Mouse (Mus musculus) kidney, adult 2 months (tissue): ENCODE data around the gene Cox15. TPM values are rescaled to one million over a fixed set of nuclear protein-coding genes. Genes with fewer than 3 reads are reported as not detected.

ENCODE experiments used
- DNase-seq: peaks from one replicate; pipeline ENCODE4 v3.0.0; 2021
- H3K27ac ChIP-seq: fragments of 200-500 bp; 2 replicates; pipeline ENCODE4 v1.5.1; 2012; ENCODE audit warnings: low read depth, low read length, control low read depth, inconsistent platforms; ENCODE audit not compliant: insufficient read depth
- H3K27me3 ChIP-seq: fragments of 200-500 bp; replicated peaks from 2 replicates; pipeline ENCODE4 v1.6.1; 2012; ENCODE audit warnings: mild to moderate bottlenecking, moderate library complexity, low read length, inconsistent platforms; ENCODE audit not compliant: control insufficient read depth, insufficient read depth
- H3K36me3 ChIP-seq: fragments of 200-500 bp; 2 replicates; pipeline ENCODE4 v1.6.1; 2012; ENCODE audit warnings: mild to moderate bottlenecking, moderate library complexity, low read length, inconsistent platforms; ENCODE audit not compliant: control insufficient read depth, insufficient read depth
- H3K4me1 ChIP-seq: fragments of 200-500 bp; 2 replicates; pipeline ENCODE4 v1.6.1; 2011; ENCODE audit warnings: low read length; ENCODE audit not compliant: control insufficient read depth, insufficient read depth
- H3K4me3 ChIP-seq: fragments of 200-500 bp; 2 replicates; pipeline ENCODE4 v1.5.1; 2011; ENCODE audit warnings: mild to moderate bottlenecking, low read depth, low read length, control low read depth; ENCODE audit not compliant: insufficient read depth
- CTCF ChIP-seq: fragments of 200-500 bp; conservative IDR thresholded peaks from 2 replicates; pipeline ENCODE4 v1.5.1; 2011; ENCODE audit warnings: low read depth, mild to moderate bottlenecking, control low read depth, low read length, moderate library complexity, mixed read lengths; ENCODE audit not compliant: insufficient read depth, insufficient read length
- POLR2A ChIP-seq: fragments of 200-500 bp; IDR thresholded peaks from one replicate; pipeline ENCODE4 v1.6.1; 2011; ENCODE audit warnings: low read depth, low read length, control low read depth
- WGBS: fragments of 180-500 bp; shearing (Covaris S2); methylation state at CpG from one replicate; pipeline ENCODE4 v1.1.7; 2018; 5-methylcytosine and 5-hydroxymethylcytosine counted together
- polyA plus RNA-seq: library from polyadenylated mRNA; depleted of rRNA; stranded (reverse); fragments of >200 nt; gene quantifications from 2 replicates; pipeline ENCODE4 v1.2.3, GENCODE M21; 2012

Cox15 gene
- polyA plus RNA-seq, 1 experiment, result 28.4 TPM

GRCm38 (mm10) chr19:43724821-43725220, 28.0 kb downstream of the Cox15 start:
- H3K4me1 ChIP-seq, result no peaks in the 10 kb centered on the region
- WGBS, result 95% methylated on average over 7 of the region's 7 CpGs
- no peaks in the 10 kb centered on the region for H3K27me3 ChIP-seq
- no peak overlapping the region for H3K27ac ChIP-seq
- H3K36me3 ChIP-seq, result no peaks in the 10 kb centered on the region
- no peak for DNase-seq
- no peak overlapping the region for H3K4me3 ChIP-seq
- TF ChIP-seq POLR2A, result no peak
- no peak for TF ChIP-seq CTCF

- 96% methylated on average over 20 of the region's 20 CpGs for WGBS
- TF ChIP-seq POLR2A, result no peak
- TF ChIP-seq CTCF, result no peak
- H3K4me1 ChIP-seq, result no peaks in the 10 kb centered on the region
- H3K4me3 ChIP-seq, result no peak overlapping the region
- no peak for DNase-seq
- H3K27ac ChIP-seq, result no peak overlapping the region
- H3K27me3 ChIP-seq, result no peaks in the 10 kb centered on the region
- H3K36me3 ChIP-seq, result no peaks in the 10 kb centered on the region
Observed at GRCm38 (mm10) chr19:43724194-43724593, 28.6 kb downstream of the Cox15 start.

GRCm38 (mm10) chr19:43723501-43723900, 29.3 kb downstream of the Cox15 start:
- H3K36me3 ChIP-seq, result no peaks in the 10 kb centered on the region
- H3K4me3 ChIP-seq, result no peak overlapping the region
- WGBS, result 84% methylated on average over 10 of the region's 10 CpGs
- no peak overlapping the region for H3K27ac ChIP-seq
- TF ChIP-seq POLR2A (no peak), CTCF (no peak)
- H3K27me3 ChIP-seq, result no peaks in the 10 kb centered on the region
- no peak for DNase-seq
- H3K4me1 ChIP-seq, result no peaks in the 10 kb centered on the region

GRCm38 (mm10) chr19:43722891-43723290, 29.9 kb downstream of the Cox15 start:
- Histone ChIP-seq H3K27me3 (no peaks in the 10 kb centered on the region), H3K4me3 (no peak overlapping the region), H3K36me3 (no peaks in the 10 kb centered on the region), H3K27ac (no peak overlapping the region), H3K4me1 (no peaks in the 10 kb centered on the region)
- WGBS, result 77% methylated on average over 8 of the region's 8 CpGs
- TF ChIP-seq CTCF, result no peak
- no peak for DNase-seq

- no peaks in the 10 kb centered on the region for H3K4me1 ChIP-seq
- WGBS, result 97% methylated on average over 11 of the region's 11 CpGs
- no peak for DNase-seq
- H3K27me3 ChIP-seq, result no peaks in the 10 kb centered on the region
- no peak overlapping the region for H3K27ac ChIP-seq
- no peak overlapping the region for H3K4me3 ChIP-seq
- H3K36me3 ChIP-seq, result no peaks in the 10 kb centered on the region; the same call in 1 of the 2 replicates
- TF ChIP-seq CTCF (no peak), POLR2A (no peak)
Observed at GRCm38 (mm10) chr19:43720061-43720460, 32.7 kb downstream of the Cox15 start.

- Histone ChIP-seq H3K4me3 (no peak overlapping the region), H3K4me1 (peaks cover 8% of the 10 kb centered on the region; the same call in 1 of the 2 replicates), H3K27ac (no peak overlapping the region), H3K27me3 (no peaks in the 10 kb centered on the region), H3K36me3 (no peaks in the 10 kb centered on the region; the same call in 1 of the 2 replicates)
- 28% methylated on average over 5 of the region's 5 CpGs for WGBS
- DNase-seq, result peak; percentile 59
- TF ChIP-seq CTCF, result no peak
- TF ChIP-seq POLR2A, result no peak
Observed at GRCm38 (mm10) chr19:43711971-43712370, 40.8 kb downstream of the Cox15 start.

GRCm38 (mm10) chr19:43711159-43711916, 41.5 kb downstream of the Cox15 start:
- 48% methylated on average over 22 of the region's 22 CpGs for WGBS
- H3K4me3 ChIP-seq, result no peak overlapping the region
- no peak for TF ChIP-seq POLR2A
- TF ChIP-seq CTCF, result no peak
- H3K4me1 ChIP-seq, result peaks cover 8% of the 10 kb centered on the region; the same call in 1 of the 2 replicates
- H3K36me3 ChIP-seq, result no peaks in the 10 kb centered on the region; the same call in 1 of the 2 replicates
- DNase-seq, result peak; percentile 60
- no peaks in the 10 kb centered on the region for H3K27me3 ChIP-seq
- H3K27ac ChIP-seq, result peak overlapping the region; percentile 39; the same call in 1 of the 2 replicates
